Mouse (Mus musculus): Measurements from ENCODE around the gene Nrcam. TPM values are rescaled to one million over a fixed set of nuclear protein-coding genes. Genes with fewer than 3 reads are reported as not detected.

Gene Nrcam
- polyA plus RNA-seq, 1 experiment = not detected

DNA sequence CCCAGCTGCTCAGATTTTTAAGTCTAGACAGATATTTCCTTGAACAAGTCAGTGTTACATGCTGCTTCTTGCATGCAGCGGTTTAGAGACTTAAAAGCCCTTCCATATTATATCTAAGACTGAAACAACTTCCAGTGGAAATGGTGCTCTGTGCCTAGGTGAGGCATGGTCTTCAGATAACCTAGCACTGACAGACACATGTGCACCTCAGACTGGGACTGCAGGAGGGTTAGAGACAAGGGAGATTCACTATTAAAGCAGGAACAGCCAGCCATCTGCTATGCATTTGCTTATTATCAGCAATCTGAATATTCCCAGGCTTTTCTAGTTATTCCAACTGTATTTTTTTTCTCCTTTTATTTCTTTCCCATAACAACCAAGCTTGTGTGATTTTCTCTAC is 74.6 kb downstream of the Nrcam start:
- TF ChIP-seq GATA1 (IDR thresholded peaks at IDR 0.05; ENCODE audit: low read length) = no peak

- TF ChIP-seq GATA1 (IDR thresholded peaks at IDR 0.05; ENCODE audit: low read length) = no peak
These were observed 75.2 kb downstream of the Nrcam start for GRCm38 (mm10) chr12:44403731-44404424.

DNA sequence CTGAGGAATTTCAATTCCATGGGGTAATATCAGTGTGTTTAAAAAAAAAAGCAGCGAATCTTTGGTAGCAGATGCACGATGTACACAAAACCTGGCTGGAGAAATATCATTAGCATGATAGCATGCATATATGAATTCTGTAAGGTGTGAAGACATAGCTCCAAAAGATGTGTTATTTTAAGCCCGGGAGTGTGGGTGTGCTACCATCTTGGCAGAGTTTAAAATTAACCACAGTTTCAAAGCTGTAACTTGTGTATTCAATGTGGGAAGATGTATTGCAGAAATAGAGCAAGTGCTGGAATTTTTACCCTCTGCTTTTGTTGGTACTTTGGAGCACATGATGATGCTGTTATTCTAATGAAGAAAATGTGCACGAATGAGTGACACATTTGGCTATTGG is 81.1 kb downstream of the Nrcam start:
- TF ChIP-seq GATA1 (IDR thresholded peaks at IDR 0.05; ENCODE audit: low read length) = no peak

DNA sequence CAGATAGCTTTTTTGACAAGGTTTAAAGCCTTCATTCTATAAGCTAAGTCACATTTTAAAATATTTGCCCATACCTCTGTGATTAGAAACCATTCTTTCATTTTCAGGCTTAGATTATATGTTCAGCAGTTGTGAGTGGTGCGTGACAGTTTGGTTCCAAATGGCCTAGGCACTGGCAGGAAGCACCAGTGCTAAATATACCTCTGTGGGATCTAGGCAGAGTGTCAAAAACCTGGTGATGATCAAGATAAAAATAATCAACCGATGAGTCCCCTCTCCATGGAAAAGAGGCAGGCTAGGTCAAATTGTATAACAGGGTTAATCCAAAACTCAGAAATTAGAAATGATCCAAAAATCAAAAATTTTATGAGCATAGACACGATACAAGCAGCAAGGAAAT is 82.3 kb downstream of the Nrcam start:
- no peak for TF ChIP-seq GATA1 (IDR thresholded peaks at IDR 0.05; ENCODE audit: low read length)

DNA sequence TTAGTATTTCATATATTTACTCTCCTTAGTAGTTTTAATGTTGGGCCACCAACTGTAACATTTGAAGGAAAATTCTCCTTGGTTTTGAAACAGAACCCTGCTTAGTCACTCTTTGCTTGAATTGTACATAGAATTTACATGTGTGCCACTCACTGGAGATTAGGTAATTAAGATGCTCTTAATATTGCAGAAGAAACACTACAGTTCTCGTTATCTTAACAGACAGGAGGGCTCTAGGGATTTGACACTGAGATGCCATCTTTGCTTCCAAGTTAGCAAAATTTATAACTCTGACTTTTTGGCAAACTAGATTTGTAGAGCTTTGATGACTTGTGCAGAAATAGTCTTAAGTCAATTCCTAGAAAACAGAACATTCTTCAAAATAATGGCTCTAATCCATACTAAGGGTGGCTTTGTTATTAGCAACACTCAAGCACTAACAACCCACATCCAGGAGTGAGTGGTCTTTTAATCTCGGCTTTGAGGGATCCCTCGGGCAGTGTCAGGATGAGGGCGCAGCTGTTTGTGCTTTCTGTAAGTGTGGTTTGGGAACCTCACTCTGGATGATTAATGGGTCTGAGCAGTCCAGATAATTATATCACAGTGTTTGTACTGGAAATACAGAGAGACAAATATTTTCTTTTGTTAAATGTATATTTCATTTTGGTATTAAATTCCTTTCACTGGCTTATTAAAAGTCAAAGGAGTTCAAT is 93.6 kb downstream of the Nrcam start:
- no peak for TF ChIP-seq GATA1 (IDR thresholded peaks at IDR 0.05; ENCODE audit: low read length)

GRCm38 (mm10) chr12:44422867-44423255 is 94.2 kb downstream of the Nrcam start:
- TF ChIP-seq GATA1 (IDR thresholded peaks at IDR 0.05; ENCODE audit: low read length) = no peak

DNA sequence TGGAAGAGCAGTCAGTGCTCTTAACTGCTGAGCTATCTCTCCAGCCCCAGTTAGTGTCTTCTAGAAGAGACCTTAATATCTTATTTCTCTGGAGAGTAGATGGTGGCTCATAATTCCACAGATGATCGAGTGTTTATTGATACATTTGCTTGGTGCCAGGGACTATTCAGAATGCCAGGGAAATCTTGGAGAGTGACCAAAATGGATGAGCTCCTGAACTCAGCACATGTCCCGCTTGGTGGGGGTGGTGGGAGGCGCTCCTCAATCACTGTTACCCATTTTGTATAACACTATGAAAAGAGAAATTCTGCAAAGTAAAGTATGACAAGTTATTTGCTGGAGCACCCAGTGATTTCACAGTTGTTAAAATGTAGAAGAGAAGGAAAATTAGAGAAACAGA is 95.3 kb downstream of the Nrcam start:
- TF ChIP-seq GATA1 (IDR thresholded peaks at IDR 0.05; ENCODE audit: low read length) = no peak

DNA sequence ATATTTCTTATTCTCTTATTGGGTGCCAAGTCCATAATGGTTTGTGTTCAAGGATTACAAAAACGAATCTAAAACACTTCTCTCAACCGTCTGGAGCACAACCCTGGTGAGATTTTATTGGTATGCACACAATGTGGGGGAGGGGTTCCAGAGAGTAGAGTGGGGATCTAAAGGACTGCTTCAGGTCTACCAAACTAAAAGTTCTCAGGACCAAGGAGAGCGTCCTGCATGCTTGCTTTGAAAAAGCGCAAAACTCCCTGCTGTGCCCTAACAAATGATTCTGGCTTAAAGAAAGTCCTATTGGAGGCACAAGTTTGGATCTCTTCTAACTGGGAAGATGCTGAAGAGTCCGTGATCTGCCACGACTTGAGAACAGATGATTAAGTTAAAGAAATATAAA is 96.4 kb downstream of the Nrcam start:
- no peak for TF ChIP-seq GATA1 (IDR thresholded peaks at IDR 0.05; ENCODE audit: low read length)

DNA sequence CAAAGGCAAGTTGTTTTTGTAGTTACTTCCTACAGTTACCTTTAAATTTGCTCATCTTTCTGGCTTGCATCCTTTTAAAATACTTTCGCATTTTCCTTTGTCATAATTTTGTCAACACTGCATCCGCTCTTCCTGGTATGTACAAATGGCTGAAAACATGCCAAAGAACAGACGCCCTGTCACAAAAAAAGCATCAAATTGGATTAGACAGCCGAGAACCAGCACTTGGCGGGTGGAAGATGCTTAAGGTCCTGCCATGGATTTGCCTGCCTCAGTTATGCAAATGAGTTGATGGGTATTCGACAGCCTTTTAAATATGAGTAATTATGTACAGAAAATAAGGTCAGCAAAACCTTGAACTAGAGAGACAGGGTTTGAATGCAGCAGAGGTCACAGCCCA is 101.7 kb downstream of the Nrcam start:
- TF ChIP-seq GATA1 (IDR thresholded peaks at IDR 0.05; ENCODE audit: low read length) = no peak

DNA sequence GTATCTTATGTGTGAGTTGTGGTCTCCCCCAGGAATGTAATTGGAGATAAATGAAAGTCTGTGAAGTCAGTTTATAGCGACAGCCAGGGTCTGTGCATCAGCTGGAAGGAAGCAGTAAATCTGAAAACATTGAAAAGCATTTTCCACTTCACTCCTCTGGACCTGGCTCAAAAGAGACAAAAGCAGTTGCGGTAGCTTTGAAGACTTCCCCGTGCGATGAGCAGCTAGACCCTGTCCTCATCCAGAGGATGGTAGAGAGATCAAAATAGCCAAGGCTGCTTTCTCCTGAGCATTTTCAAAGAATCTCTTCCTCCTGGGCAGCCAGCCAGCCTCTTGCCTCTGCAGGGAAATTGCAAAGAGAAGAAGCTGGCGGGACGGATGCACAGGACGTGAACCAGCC is 102.3 kb downstream of the Nrcam start:
- no peak for TF ChIP-seq GATA1 (IDR thresholded peaks at IDR 0.05; ENCODE audit: low read length)

DNA sequence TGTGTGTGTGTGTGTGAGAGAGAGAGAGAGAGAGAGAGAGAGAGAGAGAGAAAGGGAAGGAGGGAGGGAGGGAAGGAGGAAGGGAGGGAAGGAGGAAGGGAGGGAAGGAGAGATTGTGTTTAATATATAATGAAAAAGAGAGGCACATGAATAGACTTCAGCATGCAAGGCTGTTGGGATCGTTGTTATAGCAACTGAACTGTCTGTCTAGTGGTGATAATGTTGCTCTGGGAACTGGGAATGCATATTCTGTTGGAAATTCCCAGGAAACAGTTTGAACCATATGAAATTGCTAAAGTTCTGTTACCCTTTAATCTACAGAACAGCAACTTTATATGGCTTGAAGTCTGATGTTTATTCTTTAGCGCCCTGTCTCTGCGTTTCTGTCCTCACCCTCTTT is 104.0 kb downstream of the Nrcam start:
- TF ChIP-seq GATA1 (IDR thresholded peaks at IDR 0.05; ENCODE audit: low read length) = no peak

- no peak for TF ChIP-seq GATA1 (IDR thresholded peaks at IDR 0.05; ENCODE audit: low read length)
These were observed 108.6 kb downstream of the Nrcam start for GRCm38 (mm10) chr12:44437046-44437827.

GRCm38 (mm10) chr12:44438884-44439283 is 110.2 kb downstream of the Nrcam start:
- TF ChIP-seq GATA1 (IDR thresholded peaks at IDR 0.05; ENCODE audit: low read length) = no peak

DNA sequence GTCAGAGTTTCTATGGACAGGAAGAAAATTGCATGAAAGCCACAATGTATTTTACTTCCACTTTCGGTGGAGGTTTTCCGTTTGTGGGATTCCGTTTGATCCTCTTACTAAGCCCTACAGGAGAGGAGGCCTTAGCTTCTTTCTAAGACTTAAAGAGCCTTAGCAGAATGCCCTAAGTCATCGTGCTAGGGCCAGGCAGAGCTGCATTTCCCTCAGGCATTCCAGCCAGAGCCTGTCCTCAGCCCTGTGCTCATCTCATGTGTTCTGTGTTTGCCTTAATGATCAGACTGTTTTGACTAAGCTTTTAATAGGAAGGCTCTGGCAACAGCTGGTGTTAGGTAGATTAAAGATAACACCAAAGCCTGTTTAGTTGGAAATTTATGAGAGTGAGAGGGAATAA is 111.5 kb downstream of the Nrcam start:
- no peak for TF ChIP-seq GATA1 (IDR thresholded peaks at IDR 0.05; ENCODE audit: low read length)

- TF ChIP-seq GATA1 (IDR thresholded peaks at IDR 0.05; ENCODE audit: low read length) = no peak
These were observed 122.2 kb downstream of the Nrcam start for GRCm38 (mm10) chr12:44450930-44451329.

DNA sequence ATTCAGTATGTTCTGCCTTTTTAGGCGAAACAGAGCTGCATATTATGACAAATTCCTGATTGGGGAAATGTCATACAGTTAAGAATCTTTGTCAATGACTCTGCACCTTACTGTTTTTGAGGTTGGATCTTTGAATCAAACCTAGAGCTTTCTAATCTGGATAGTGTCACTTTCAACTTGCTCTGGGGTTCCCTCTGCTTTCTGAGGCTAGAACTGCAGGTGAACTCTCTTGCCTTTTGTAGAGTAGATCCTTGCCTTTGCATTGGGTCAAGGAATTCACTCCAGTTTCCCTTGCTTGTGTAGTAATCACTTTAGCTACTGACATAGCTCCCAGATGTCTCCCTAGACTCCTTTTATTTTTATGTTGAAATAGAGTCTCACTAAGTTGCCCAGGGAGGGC is 123.1 kb downstream of the Nrcam start:
- no peak for TF ChIP-seq GATA1 (IDR thresholded peaks at IDR 0.05; ENCODE audit: low read length)

All from G1E-ER4 (cell line).